Mouse (Mus musculus) C2C12 (cell line): ENCODE results near the gene Vdr. TPM values are rescaled to one million over a fixed set of nuclear protein-coding genes. Genes with fewer than 3 reads are reported as not detected.

ENCODE experiments used
- H3K27me3 ChIP-seq: one replicate; pipeline ENCODE4 v1.6.1; 2011; ENCODE audit not compliant: control insufficient read depth, insufficient read depth, insufficient read length
- H3K36me3 ChIP-seq: one replicate; pipeline ENCODE4 v1.6.1; 2011; ENCODE audit not compliant: control insufficient read depth, insufficient read depth
- H3K4me3 ChIP-seq: one replicate; pipeline ENCODE4 v1.5.1; 2011; ENCODE audit warnings: mild to moderate bottlenecking, control low read depth; ENCODE audit not compliant: poor library complexity, insufficient read depth, severe bottlenecking
- H3K79me2 ChIP-seq: one replicate; pipeline ENCODE4 v1.6.1; 2011; ENCODE audit not compliant: control insufficient read depth, insufficient read depth
- H3K79me3 ChIP-seq: one replicate; pipeline ENCODE4 v1.6.1; 2011; ENCODE audit warnings: low read depth, control low read depth
- H3ac ChIP-seq: one replicate; pipeline ENCODE3; 2011; ENCODE audit warnings: low read depth; ENCODE audit not compliant: control insufficient read depth, insufficient read length
- CEBPB ChIP-seq: IDR thresholded peaks from one replicate; pipeline ENCODE4 v1.6.1; 2011; ENCODE audit warnings: low read depth, mild to moderate bottlenecking, control low read depth, moderate library complexity
- CTCF ChIP-seq: IDR thresholded peaks from one replicate; pipeline ENCODE4 v1.5.1; 2011; ENCODE audit not compliant: control insufficient read depth, insufficient read depth, insufficient read length
- FOSL1 ChIP-seq: IDR thresholded peaks from one replicate; pipeline ENCODE4 v1.8.0; 2011; ENCODE audit warnings: mild to moderate bottlenecking, low read length; ENCODE audit not compliant: poor library complexity, insufficient read depth, severe bottlenecking
- MAX ChIP-seq: IDR thresholded peaks from one replicate; pipeline ENCODE4 v1.6.1; 2011; ENCODE audit warnings: mild to moderate bottlenecking, control low read depth
- MYOD1 ChIP-seq: IDR thresholded peaks from one replicate; pipeline ENCODE4 v1.6.1; 2011; ENCODE audit warnings: low read depth; ENCODE audit not compliant: control insufficient read depth, insufficient read length
- MYOG ChIP-seq: IDR thresholded peaks from one replicate; pipeline ENCODE4 v1.6.1; 2011; ENCODE audit not compliant: control insufficient read depth, insufficient read length; ENCODE audit errors: extremely low read depth
- USF1 ChIP-seq: IDR thresholded peaks from one replicate; pipeline ENCODE4 v1.6.1; 2011; ENCODE audit warnings: low read depth, mild to moderate bottlenecking, control low read depth, moderate library complexity
- polyA plus RNA-seq: library from polyadenylated mRNA; unstranded; fragments of >200 nt; fragmentation: generic; extraction: Trizol; gene quantifications from one replicate; pipeline ENCODE4 v1.2.1, GENCODE M21; 2012; ENCODE audit warnings: missing spikeins

The Vdr gene
- polyA plus RNA-seq, 1 experiment: 3.0 TPM

DNA sequence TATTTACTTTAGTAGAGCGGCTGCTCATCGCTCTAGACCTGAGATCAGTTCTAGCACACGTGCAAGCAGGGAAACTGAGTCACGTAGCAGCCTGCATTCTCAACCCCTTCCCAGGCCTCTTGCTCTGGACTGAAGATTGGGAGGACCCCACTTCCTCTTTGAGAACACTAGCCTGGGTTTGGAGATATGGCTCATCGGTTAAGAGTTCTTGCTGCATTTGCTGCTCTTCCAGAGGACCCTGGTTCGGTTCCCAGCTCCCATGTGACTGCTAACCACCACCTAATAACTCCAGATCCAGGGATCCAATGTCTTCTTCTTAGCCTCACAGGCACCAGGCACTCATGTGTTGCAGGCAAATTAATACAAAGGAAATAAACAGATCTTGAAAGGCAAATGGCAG is 69.0 kb downstream of the Vdr start:
- Histone ChIP-seq H3K79me3 (no peaks in the 10 kb centered on the region), H3K36me3 (no peaks in the 10 kb centered on the region), H3K4me3 (no peak overlapping the region), H3ac (no peak overlapping the region), H3K79me2 (no peaks in the 10 kb centered on the region), H3K27me3 (no peaks in the 10 kb centered on the region)
- TF ChIP-seq CEBPB (no peak), FOSL1 (no peak), MAX (no peak), USF1 (no peak), CTCF (no peak), MYOD1 (no peak), MYOG (no peak)

- Histone ChIP-seq H3K4me3 (no peak overlapping the region), H3K36me3 (no peaks in the 10 kb centered on the region), H3K79me3 (no peaks in the 10 kb centered on the region), H3ac (no peak overlapping the region), H3K79me2 (no peaks in the 10 kb centered on the region), H3K27me3 (no peaks in the 10 kb centered on the region)
- no peak for TF ChIP-seq CEBPB
- TF ChIP-seq CTCF: no peak
- no peak for TF ChIP-seq FOSL1
- no peak for TF ChIP-seq MAX
- no peak for TF ChIP-seq USF1
- TF ChIP-seq MYOG: no peak
- TF ChIP-seq MYOD1: no peak
Observed at GRCm38 (mm10) chr15:97840781-97841180, 69.6 kb downstream of the Vdr start.

DNA sequence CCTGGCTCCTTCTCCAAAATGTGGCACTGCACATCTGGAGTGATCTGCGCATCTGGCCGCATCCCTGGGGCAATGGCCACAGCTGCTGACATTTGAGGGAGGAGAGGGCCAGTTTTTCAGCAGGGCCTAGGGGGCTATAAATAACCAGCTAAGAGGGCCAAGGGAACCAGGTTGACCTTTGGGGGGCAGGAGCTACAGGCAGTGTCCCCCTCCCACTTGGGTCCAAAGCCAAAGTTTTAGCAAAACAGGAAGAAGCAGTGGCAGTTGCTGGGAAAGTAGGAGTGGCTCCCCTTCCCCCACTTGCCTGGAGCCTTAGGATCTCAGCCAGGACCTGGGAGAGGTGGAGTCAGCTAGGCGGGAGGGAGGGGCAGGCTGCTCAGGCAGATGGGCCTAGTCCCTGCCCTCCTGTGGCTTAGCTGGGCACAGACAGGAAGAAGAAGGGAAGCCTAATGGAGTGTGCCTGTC is 70.4 kb downstream of the Vdr start:
- no peak overlapping the region for H3ac ChIP-seq
- H3K36me3 ChIP-seq: no peaks in the 10 kb centered on the region
- no peaks in the 10 kb centered on the region for H3K79me2 ChIP-seq
- TF ChIP-seq FOSL1 (no peak), MYOG (no peak), CTCF (no peak), CEBPB (no peak)
- H3K4me3 ChIP-seq: no peak overlapping the region
- no peaks in the 10 kb centered on the region for H3K79me3 ChIP-seq
- no peaks in the 10 kb centered on the region for H3K27me3 ChIP-seq

- H3ac ChIP-seq: no peak overlapping the region
- H3K36me3 ChIP-seq: no peaks in the 10 kb centered on the region
- no peaks in the 10 kb centered on the region for H3K79me2 ChIP-seq
Observed at GRCm38 (mm10) chr15:97839473-97839872, 71.0 kb downstream of the Vdr start.

GRCm38 (mm10) chr15:97839012-97839411 is 71.4 kb downstream of the Vdr start:
- no peak overlapping the region for H3K4me3 ChIP-seq
- H3ac ChIP-seq: no peak overlapping the region
- no peaks in the 10 kb centered on the region for H3K79me3 ChIP-seq
- H3K79me2 ChIP-seq: no peaks in the 10 kb centered on the region
- no peaks in the 10 kb centered on the region for H3K27me3 ChIP-seq
- TF ChIP-seq CEBPB (no peak), MAX (no peak), MYOD1 (no peak), USF1 (no peak)
- no peaks in the 10 kb centered on the region for H3K36me3 ChIP-seq

More at GRCm38 (mm10) chr15:97839473-97839872, 71.0 kb downstream of the Vdr start:
- Histone ChIP-seq H3K4me3 (no peak overlapping the region), H3K27me3 (no peaks in the 10 kb centered on the region), H3K79me3 (no peaks in the 10 kb centered on the region)
- TF ChIP-seq CEBPB: no peak
- TF ChIP-seq USF1: no peak
- TF ChIP-seq MYOG: no peak
- no peak for TF ChIP-seq FOSL1
- TF ChIP-seq MAX: no peak
- TF ChIP-seq CTCF: no peak
- no peak for TF ChIP-seq MYOD1

DNA sequence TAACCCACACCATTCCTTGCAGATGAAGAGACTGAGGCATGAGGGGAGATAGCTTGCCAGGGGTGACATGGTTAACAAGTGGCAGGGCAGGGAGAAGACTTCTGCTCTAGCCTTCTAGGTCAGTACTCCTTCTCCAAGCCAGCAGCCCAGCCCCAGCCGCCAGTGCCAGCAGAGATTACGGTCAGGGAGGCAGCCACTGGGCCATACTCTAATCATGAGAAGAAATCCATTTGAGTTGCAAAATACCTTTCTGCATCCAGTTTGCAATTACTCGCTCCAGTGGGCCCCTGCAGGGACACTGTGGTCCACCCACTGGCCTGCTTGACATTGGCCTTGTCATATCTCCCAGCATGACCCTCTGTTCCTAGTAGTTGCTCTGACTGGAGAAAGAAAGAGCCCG is 72.0 kb downstream of the Vdr start:
- no peak for TF ChIP-seq CEBPB
- no peak for TF ChIP-seq MAX
- TF ChIP-seq MYOG: no peak
- no peak for TF ChIP-seq USF1
- TF ChIP-seq CTCF: no peak
- no peak for TF ChIP-seq FOSL1
- no peak for TF ChIP-seq MYOD1
- Histone ChIP-seq H3K79me3 (no peaks in the 10 kb centered on the region), H3K27me3 (no peaks in the 10 kb centered on the region), H3ac (no peak overlapping the region), H3K4me3 (no peak overlapping the region), H3K79me2 (no peaks in the 10 kb centered on the region), H3K36me3 (no peaks in the 10 kb centered on the region)
